Mouse (Mus musculus) activated CD4-positive, CD25-positive, alpha-beta regulatory T cell, adult 4 months (primary cell): ENCODE measurements around the gene Pdlim7. TPM values are rescaled to one million over a fixed set of nuclear protein-coding genes. Genes with fewer than 3 reads are reported as not detected.

Source experiments
- ATAC-seq: one replicate; pipeline ENCODE4 v1.8.0; 2017
- polyA plus RNA-seq, 2 experiments: library from polyadenylated mRNA; unstranded; fragments of 100-300 nt; shearing (Covaris generic); gene quantifications; one replicate each; pipeline ENCODE4 v1.2.1; 2017

Gene Pdlim7
- polyA plus RNA-seq, 2 experiments from 2014 or later = 7.4 to 14.4 TPM

DNA sequence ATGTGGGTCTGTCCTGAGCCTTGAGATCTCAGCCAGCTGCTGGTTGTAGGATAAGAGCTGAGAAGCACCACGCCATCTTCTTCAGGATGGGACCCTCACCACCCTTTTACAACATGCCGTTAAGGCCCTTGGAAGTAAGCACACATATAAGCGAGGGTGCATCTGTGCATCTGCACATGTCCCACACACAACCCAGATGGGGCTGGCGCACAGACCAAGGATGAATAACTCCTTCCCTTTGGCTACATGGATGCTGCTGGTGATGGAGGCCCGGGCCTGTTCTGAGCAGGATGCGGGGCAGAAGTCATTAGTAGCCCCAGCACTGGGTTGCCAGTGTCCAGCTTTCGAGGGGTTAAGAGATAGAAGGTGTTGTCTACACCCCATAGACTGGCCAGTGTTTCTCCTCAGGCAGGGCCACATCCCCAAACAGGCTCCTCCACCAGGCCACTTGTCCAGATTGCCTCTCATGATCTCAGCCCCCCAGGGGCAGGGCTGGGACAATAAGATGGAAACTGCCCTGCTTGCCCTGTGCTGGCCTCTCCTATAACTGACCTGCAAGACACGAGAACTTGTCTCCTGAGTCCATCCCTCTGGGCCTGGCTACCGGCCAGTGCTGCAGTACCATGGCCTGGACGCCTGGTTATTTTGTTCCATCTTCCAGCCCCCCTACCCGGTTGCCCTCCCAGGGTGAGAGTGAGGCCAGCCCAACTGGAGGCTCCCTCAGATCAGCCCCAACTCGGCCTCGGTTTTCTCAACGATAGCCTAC lies 27.3 kb downstream of the Pdlim7 start:
- ATAC-seq = no peak

DNA sequence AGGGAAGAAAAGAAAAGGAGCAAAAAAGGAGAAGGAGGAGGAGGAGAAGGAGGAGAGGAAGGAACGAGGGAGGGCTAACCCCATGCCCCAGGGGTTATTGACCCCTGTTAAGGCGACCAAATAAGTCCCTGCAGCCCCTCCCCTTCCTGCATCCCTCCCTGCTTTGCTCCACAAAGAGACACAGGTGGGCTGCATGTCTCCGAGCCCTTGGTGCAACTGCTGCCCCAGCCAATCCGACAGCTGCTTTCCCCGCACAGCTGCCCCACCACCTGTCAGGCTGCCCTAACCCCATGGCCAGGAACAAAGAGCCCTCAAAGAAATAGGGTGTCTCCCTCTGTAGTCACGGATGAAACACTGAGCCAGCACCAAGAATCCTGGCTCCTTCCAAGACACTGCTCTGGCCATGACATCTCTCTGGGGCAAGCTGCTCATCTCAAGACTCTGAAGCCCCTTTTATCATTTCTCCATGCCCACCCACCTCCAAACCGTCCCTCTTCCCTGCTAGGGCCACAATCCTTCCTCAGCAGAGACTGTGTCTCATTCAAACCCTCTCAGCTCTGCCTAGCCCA lies 28.9 kb downstream of the Pdlim7 start:
- ATAC-seq = no peak

DNA sequence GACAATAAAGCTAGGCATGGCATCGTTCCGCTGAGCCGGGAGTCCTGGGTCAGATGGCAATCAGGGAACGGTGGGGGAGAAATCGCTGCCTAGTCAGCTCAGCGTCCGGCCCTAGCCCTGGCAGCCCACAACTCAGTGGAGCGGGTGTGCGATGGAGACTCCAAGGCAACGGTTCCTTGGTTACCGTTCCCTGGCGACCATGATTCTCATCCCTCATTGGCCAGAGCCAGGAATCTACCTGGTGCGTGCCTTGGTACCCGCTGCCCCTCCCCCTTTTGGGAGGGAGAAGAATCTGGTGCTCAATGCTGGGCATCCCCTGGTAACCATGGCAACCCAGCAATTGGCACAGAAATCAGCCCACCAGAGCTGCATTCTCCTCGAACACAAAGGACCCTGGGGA lies 29.9 kb downstream of the Pdlim7 start:
- no peak for ATAC-seq

DNA sequence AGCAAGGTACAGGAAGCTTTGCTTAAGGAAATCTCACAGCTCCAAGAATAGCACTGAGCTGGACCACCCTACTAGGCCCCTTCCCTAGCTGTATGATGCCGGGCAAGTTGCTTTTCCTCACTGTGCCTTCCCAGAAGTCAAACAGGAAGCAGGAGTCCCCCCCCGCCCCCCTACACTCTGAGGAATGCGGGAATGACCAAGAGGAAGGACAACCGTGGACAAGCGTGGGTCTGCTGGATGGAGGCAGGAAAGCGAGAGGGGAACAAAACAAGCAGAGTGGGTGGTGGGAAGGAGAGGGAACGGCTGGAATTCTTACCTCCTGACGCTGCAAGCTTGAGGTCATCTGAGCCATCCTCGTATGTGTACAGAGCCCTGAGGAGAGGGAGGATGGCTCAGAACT lies 30.4 kb downstream of the Pdlim7 start:
- no peak for ATAC-seq

DNA sequence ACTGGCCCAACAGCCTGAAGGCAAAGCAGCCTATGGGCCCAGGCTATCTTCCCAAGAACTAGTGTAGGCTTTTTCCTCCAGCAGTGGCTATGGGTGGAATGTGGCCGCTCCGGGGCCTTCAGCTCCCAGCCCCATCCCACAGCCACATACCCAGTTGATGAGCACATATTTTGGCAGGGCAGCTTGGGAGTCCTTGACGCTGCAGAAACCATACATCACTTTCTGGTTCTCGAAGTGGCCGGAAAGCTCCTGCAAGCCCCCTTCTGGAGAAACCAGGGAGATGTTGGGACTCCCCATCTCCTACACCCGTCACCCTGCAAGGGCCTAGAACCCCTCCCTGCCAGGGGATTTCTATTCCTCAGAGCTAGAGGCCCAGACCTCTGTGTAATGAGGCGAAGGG lies 30.9 kb downstream of the Pdlim7 start:
- ATAC-seq = no peak

DNA sequence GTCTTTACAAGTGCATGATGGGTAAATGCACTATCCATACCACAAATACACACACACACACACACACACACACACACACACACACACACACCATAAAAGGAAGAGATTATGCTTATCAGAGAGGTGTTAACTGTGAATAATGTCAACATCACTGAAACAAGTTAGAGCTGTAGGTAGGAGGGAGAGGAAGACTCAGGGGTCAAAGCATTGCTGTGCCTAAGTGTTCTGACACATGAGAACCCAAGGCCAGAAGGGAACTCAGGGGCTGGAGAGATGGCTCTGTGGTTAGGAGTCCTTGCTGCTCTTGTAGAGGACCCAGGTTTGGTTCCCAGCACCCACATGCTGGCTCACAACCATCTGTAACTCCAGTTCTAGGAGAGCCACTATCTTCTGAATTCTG lies 33.5 kb downstream of the Pdlim7 start:
- ATAC-seq = no peak

DNA sequence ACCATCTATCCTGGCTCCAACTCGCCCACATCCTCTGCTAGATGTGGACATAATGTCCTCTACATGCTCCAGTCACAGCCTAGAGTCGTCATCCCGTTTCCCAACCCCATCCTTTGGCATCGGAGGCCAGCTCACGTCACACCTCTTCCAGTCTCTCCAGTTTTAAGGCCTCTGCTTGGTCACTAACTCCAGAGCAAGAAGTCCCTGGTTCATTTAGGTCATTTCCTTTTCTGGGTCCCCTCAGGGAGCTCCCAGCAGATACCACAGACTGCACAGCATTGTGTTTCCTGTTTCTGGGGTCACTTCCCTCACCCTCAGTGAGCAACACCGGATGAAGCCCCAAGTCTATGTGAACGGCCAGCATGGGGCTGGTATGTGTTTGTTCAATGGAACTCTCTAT lies 34.5 kb downstream of the Pdlim7 start:
- peak; percentile 36 for ATAC-seq

DNA sequence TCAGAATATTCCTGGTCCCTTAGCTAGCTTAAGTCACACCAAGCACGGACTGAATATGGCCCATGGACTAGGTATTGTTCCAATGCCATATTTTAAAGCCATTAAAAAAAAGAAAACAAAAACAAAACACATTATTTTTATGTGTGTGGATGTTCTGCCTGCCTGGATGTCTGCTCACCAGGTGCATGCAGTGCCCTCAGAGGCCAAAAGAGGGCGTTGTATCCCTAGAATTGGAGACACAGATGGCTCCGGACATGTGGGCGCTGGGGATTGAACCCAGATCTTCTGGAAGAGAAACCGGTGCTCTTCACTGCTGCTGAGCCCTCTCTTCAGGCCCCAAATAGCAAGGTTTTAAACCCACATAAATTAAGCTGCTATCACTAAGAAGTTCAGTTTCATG lies 35.4 kb downstream of the Pdlim7 start:
- no peak for ATAC-seq

DNA sequence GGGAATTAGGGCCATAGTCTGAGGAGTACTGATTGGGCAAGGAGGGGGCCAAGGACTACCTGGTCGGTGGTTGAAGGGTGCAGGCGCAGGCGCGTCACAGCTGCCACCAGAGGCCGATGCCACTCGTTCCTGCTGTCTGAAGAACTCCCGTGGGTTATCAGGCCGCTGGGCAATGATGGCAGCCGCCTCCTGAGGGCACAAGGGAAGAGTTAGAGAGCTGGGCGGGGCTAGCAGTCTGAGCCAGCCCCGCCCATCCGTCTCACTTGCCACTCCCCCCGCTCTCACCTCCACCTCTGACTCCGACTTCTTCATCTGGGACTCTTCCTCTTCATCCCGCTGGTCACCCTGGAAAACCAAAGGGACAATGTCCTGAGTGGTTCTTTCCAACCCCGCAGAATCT lies 36.0 kb downstream of the Pdlim7 start:
- no peak for ATAC-seq

DNA sequence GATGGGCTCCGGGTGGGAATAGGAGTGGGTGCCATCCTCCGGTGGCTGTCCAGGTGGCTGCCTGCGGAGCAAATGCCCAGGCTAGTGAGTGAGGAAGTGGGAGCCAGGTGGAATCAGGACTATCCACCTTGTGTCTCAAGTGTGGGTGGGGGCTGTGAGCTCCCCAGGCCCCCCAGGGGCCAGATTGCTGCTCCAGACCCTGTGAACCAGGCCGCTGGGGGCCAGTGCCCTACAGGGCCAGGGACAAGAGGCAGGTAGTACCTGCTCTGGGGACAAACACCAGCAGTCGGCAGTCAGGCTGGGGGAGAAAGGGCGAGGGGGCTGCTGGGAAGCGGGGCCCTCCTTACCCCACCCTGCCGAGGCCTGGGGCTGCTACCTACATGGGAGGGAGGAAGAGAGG lies 37.2 kb downstream of the Pdlim7 start:
- no peak for ATAC-seq

DNA sequence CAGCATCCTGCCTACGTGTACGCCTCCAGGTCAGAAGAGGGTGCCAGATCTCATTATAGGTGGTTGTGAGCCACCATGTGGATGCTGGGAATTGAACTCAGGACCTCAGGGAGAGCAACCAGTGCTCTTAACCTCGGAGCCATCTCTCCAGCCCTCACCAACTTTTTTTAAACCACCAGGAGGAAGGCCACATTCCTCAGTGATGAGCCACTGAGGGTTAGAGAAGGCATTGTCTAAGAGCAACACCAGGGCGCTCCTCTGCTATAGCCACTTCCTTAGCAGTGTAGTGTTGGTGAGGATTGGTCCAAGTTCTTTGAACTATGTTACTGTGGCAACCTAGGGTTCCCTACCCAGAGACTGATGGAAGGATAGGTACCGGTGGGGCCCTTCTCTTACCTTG lies 37.7 kb downstream of the Pdlim7 start:
- ATAC-seq = no peak

DNA sequence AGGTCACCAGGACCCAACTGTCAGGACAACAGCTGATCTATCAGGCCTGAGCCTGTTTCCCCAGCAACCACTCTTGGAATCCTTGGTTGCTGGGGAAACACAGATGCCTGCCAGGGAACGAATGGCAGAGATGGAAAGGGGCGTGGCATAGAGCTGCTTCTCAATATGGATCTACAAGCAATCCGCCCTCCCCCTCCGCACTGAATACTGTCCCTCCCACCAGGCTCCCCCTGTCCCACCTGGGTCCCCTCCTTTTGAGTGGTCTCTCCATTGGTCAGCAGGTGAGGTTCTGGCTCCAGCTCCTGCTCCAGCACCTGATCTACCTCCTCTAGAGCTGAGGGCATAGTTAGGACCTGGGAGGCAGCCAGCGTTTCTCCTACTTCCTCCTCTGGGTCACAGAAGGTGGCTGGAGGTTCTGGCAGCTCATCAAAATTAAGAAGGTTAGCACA lies 38.8 kb downstream of the Pdlim7 start:
- ATAC-seq = no peak

DNA sequence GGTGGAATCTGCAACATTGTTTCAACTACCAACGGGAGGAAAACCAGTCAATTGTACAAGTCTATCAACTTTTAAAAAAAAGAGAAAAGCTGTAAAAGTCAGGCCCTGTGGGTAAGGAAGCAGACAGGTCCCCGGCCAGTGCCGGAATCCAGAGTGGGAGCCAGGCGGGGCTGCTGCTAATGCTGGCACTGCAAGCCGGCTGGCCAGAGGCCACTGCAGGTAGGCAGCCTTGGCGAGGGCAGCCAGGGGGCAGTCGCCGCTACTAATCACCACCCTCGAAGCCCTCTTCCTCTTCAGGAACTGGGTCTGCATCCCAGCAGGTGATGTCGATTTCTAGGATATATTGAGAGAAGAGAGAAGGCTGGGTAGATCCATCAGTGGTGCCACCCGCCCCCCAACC lies 39.5 kb downstream of the Pdlim7 start:
- ATAC-seq = no peak

DNA sequence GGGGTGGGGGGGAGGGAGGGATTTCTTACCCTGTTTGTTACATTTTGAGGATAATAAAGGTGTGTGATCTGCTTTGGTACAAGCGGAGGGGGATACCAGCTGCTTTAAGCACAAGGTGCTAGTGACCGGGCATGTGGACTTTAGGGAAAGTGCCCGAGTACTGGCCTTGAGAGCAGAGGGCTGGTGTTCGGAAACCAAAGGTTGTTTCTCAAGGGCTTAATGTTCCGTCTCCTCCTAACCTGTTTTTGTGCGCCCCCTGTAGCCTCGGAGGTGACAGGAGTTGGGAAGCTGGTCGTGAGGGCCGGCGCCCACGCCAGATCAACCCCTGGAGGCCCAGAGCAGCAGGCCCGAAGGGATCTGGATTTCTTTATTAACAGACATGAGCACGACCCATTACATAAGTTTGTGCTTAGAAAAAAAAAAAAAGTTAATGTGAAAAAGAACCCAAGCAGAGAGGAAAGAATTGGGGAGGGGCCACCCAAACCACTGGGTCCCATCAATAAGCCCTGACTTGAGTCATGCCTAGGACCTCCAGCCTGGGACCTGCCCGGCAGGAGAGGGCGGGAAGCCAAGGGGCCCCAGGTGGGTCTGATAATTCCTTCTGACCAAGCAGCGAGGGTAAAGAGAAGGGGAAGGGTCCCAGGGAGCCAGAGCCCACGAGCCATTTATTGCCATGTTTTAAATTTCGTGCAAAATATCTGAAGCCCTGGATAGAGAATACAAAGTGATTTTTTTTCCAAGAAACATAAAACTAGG lies 40.2 kb downstream of the Pdlim7 start:
- ATAC-seq = no peak

DNA sequence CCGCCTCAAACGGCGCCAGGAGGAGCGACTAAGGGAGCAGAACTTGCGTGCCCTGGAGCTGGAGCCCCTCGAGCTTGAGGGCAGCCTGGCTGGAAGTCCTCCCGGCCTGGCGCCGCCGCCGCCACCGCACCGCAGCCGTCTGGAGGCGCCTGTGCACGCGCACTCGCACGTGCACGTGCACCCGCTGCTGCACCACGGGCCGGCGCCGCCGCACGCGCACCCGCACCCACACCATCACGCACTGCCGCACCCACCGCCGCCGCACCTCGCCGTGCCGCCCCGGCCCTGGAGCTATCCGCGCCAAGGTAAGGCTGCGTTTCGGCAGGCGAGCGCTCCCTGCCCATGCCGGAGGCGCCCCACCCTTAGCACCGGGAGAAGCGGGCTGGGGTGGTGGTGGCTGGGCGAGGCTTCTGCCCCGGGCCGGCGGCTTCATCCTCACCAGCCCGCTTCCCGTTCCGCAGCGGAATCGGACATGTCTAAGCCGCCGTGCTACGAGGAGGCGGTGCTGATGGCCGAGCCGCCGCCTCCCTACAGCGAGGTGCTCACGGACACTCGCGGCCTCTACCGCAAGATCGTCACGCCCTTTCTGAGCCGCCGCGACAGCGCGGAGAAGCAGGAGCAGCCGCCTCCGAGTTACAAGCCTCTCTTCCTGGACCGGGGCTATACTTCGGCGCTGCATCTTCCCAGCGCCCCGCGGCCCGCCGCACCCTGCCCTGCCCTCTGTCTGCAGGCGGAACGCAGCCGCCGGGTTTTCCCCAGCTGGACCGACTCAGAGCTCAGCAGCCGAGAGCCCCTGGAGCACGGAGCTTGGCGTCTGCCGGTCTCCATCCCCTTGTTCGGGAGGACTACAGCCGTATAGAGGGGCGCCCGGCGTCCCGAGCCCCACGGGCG lies 41.1 kb downstream of the Pdlim7 start:
- ATAC-seq = peak; percentile 17

DNA sequence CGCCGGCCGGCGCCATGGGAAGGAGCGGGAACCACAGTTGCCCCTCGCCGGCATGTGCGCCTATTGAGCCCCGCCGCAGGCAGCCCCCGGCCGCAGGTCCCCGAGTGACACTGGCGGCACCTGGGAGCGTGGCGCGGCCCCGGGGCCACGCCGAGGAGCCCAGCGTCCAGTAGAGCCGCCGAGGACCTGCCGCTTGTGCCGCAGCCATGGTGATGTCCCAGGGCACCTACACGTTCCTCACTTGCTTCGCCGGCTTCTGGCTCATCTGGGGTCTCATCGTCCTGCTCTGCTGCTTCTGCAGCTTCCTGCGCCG lies 41.7 kb downstream of the Pdlim7 start:
- no peak for ATAC-seq

DNA sequence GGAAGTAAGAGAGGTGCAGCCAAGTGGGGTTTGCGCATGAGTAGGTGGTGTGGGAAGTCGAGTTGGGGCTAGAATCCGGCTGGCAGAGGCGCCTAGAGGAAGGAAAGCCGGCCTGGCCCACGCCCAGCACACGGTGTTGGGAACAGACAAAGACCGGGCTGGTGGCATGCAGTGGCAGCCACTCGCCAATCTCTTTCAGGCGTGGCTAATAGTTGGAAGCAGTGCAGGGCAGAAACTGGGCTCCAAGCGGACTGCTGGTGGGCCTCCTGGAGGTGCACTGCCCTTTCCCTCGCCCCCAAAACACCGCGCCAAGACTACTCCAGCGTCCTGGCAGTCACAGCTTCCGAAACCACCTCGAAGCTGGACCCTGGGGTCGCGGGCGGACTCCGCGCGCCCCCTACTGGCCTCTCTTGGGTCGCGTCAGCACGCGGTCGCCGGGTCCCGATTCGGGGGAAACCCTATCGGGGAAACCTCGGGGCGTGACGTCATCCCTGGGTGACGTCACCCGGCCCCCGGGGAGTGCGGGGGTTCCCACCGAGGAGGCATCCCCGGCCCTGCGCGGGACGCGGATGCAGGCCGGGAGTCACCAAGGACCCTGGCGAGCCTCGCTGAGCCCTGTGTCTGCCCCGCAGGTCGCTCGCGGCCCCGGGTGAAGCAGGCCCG lies 42.2 kb downstream of the Pdlim7 start:
- ATAC-seq = peak; percentile 64

DNA sequence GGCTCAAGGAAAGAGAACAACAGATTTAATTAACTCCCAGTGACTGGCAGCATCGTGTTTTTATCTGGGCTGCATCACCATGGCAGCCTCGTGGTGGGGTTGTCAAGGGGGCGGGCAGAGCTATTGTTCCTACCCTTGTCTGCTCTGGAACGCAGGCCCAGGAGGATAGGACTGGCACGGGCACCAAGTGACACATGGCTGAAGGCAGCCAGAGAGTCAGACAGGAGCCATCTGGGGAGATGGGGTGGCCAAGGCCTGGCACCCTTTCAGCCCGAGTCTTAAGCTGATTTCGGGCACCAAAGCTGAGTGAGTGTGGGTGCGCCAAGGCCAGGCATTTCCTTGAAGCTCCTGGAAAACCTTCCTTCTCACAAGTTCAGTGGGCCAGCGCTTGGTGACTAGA lies 43.1 kb downstream of the Pdlim7 start:
- no peak for ATAC-seq

DNA sequence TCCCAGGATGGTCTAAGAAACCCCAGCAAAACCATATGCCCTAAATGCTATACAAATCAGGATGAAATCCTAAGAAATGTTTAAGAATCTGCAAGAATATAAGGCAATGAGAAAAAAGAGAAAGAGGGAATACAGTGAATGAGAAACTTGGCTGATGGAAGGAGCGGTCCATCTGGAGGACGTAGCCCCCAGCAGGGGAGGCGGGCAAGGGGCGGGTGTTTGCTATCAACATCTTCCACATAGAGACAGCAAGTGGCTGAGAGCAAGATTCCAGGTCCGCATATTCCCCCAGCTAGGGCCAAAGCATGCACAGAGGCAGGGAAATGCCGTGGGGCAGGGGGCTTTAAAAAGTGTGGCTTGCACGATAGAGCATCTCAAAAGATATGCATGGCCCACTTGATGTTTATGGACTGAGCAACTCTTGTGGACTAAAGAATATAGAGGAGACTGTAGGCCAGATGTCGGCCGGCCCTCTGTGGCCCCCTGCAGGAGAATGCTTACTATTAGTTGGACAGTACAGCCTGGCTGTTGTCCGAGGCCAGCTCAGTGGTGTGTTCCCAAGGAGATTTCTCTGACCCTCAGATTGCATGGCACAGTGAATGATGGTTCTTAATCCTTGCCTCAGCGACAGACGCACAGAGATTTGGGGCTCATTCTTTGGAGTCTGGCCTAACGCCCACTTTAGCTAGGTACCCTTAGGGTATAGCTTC lies 44.5 kb downstream of the Pdlim7 start:
- ATAC-seq = no peak

DNA sequence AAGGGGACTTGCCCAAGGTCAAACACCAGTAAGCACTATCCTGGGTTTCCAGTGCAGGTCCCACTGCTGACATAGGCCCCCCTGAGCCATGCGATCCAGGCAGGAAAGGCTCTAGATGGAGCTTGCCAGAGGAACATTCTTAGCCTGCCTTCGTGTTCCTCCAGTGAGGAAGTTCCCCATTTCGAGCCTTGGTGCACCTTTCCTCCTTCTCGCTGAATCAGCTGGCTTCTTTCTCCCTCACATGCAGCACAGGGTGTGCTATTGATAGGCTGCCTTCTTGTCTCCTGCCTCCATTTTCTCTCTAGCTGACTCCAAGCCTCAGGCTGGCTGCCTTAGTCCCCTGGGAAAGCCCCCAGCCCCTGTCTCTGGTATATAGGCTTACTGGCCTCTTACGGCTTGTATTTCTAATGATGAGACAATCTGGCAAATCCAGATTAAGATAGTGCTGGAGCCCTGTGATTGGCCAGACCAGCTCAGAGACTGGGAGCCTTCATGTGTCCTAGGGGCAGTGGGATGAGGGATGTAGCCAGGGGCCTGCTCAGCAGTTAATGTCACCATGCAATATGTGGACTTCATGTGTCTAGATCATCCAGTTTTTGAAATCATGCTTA lies 47.5 kb downstream of the Pdlim7 start:
- no peak for ATAC-seq

DNA sequence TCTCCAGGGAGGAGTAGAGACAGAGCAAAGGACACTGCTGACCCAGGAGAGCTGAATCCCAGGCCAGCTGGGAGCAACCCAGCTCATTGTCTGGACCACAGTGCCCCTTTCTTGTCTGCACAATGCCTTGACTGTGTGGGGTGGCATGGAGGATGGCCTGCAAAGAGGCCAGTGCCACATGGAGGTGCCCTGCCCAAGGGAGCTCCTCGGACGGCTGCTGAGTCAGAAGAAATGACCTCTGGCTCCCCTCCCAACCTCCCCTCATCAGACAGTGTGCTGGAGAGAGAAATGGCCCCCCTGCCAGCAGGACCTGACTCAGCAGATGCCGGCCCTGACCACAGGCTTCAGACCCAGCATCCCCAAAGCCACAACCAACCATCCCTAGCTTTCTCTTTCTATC lies 48.3 kb downstream of the Pdlim7 start:
- ATAC-seq = no peak
